Mouse (Mus musculus) layer of hippocampus, adult 9-11 months (tissue): ENCODE data around the gene Prdm9.
"Not testable (repeated sequence)": the region's sequence is repeated elsewhere in the genome, so short reads cannot be mapped to it uniquely, and the experiment has no call there.

Experiments used
- DNase-seq: peaks from one replicate; pipeline ENCODE4 v3.0.0; 2022

Prdm9 gene

GRCm38 (mm10) chr17:15564014-15564927 lies at the start of gene Prdm9:
Gene Prdm9 (minus strand): TSS chr17:15564354.
- DNase-seq: peak; percentile 99

GRCm38 (mm10) chr17:15599496-15599895 lies 35.3 kb upstream of the Prdm9 start:
- DNase-seq: no peak

- no peak for DNase-seq
Observed at GRCm38 (mm10) chr17:15591216-15591881, 27.2 kb upstream of the Prdm9 start.

- DNase-seq: no peak
Observed at GRCm38 (mm10) chr17:15588116-15588515, 24.0 kb upstream of the Prdm9 start.

- no peak for DNase-seq
Observed at GRCm38 (mm10) chr17:15585691-15586090, 21.5 kb upstream of the Prdm9 start.

- no peak for DNase-seq
Observed at GRCm38 (mm10) chr17:15583071-15583470, 18.9 kb upstream of the Prdm9 start.

- DNase-seq: no peak
Observed at GRCm38 (mm10) chr17:15580072-15580447, 15.9 kb upstream of the Prdm9 start.

GRCm38 (mm10) chr17:15579410-15580071 lies 15.4 kb upstream of the Prdm9 start:
- DNase-seq: no peak

- DNase-seq: no peak
Observed at GRCm38 (mm10) chr17:15577291-15577694, 13.1 kb upstream of the Prdm9 start.

GRCm38 (mm10) chr17:15575056-15575455 lies 10.9 kb upstream of the Prdm9 start:
- no peak for DNase-seq

- DNase-seq: no peak
Observed at GRCm38 (mm10) chr17:15566908-15567307, 2.8 kb upstream of the Prdm9 start.

GRCm38 (mm10) chr17:15564928-15565300 lies 760 bp upstream of the Prdm9 start:
- no peak for DNase-seq

- no peak for DNase-seq
Observed at GRCm38 (mm10) chr17:15559946-15560345, 4.2 kb downstream of the Prdm9 start.

- no peak for DNase-seq
Observed at GRCm38 (mm10) chr17:15549713-15550112, 14.4 kb downstream of the Prdm9 start.

- DNase-seq: no peak
Observed at GRCm38 (mm10) chr17:15546440-15546839, 17.7 kb downstream of the Prdm9 start.

GRCm38 (mm10) chr17:15543868-15544267 lies 20.3 kb downstream of the Prdm9 start:
- DNase-seq: not testable (repeated sequence)

GRCm38 (mm10) chr17:15540309-15540708 lies 23.8 kb downstream of the Prdm9 start:
- no peak for DNase-seq

- DNase-seq: no peak
Observed at GRCm38 (mm10) chr17:15536457-15536904, 27.7 kb downstream of the Prdm9 start.

GRCm38 (mm10) chr17:15535943-15536342 lies 28.2 kb downstream of the Prdm9 start:
- no peak for DNase-seq

- peak; percentile 26 for DNase-seq
Observed at GRCm38 (mm10) chr17:15535162-15535800, 28.9 kb downstream of the Prdm9 start.

GRCm38 (mm10) chr17:15530141-15530540 lies 34.0 kb downstream of the Prdm9 start:
- peak; percentile 37 for DNase-seq

- no peak for DNase-seq
Observed at GRCm38 (mm10) chr17:15528887-15529286, 35.3 kb downstream of the Prdm9 start.

GRCm38 (mm10) chr17:15527811-15528136 lies 36.4 kb downstream of the Prdm9 start:
- no peak for DNase-seq
